Mouse (Mus musculus) small intestine, adult 2 months (tissue): Measurements from ENCODE around the gene Ttc7b.

Experiments used
- CTCF ChIP-seq: fragments of 200-500 bp; IDR thresholded peaks from 2 replicates; pipeline ENCODE4 v1.5.1; 2012; ENCODE audit warnings: low read depth, mild to moderate bottlenecking, control low read depth, inconsistent platforms, low read length, moderate library complexity, mixed read lengths; ENCODE audit not compliant: insufficient replicate concordance, insufficient read length; ENCODE audit errors: extremely low read depth
- POLR2A ChIP-seq: fragments of 200-500 bp; IDR thresholded peaks from 2 replicates; pipeline ENCODE4 v1.6.1; 2012; ENCODE audit warnings: low read depth, mild to moderate bottlenecking, control low read depth, inconsistent platforms, low read length, moderate library complexity

GRCm38 (mm10) chr12:100443452-100443851, 77.2 kb downstream of the Ttc7b start:
- no peak for TF ChIP-seq POLR2A
- TF ChIP-seq CTCF: no peak
